Mouse (Mus musculus) spleen, adult 12 weeks (tissue): ENCODE data around the gene 2610021A01Rik.
"Not testable (repeated sequence)": the region's sequence is repeated elsewhere in the genome, so short reads cannot be mapped to it uniquely, and the experiment has no call there.

Source experiments
- DNase-seq: peaks from one replicate; pipeline ENCODE4 v3.0.0; 2022; ENCODE audit warnings: low spot score

The 2610021A01Rik gene

GRCm38 (mm10) chr7:41599034-41599813 lies at the start of gene 2610021A01Rik:
Gene 2610021A01Rik (plus strand): TSS chr7:41599230.
- DNase-seq = peak; percentile 77

DNA sequence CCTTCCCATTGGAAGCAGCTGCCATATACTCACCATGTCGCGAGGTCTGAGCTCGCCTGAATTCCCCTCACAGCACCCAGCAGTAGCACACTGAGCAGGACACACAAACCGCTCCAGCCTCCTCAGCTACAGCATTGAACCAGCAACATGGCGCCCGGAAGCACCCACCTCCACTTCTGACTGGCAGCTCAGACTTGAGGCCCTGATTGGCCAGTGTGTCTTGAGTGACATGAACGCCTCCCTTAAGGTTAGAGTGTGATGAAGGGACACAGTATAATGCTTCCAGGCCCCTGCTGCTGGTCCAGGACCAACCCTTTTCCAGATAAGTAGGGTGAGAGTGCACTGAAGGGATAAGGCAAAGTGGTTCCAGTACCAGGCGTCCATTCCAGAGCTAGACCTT lies 38.3 kb upstream of the 2610021A01Rik start:
- DNase-seq = no peak

- not testable (repeated sequence) for DNase-seq
Observed at GRCm38 (mm10) chr7:41573562-41573961, 25.5 kb upstream of the 2610021A01Rik start, which contains the start of gene Gm6871. Gene Gm6871 (minus strand): TSS chr7:41573662.

- no peak for DNase-seq
Observed at GRCm38 (mm10) chr7:41577956-41578355, 21.1 kb upstream of the 2610021A01Rik start.

GRCm38 (mm10) chr7:41582028-41582427 lies 17.0 kb upstream of the 2610021A01Rik start:
- DNase-seq = no peak

- DNase-seq = not testable (repeated sequence)
Observed at GRCm38 (mm10) chr7:41587831-41588230, 11.2 kb upstream of the 2610021A01Rik start.

GRCm38 (mm10) chr7:41598615-41599014 lies 415 bp upstream of the 2610021A01Rik start:
- DNase-seq = no peak

DNA sequence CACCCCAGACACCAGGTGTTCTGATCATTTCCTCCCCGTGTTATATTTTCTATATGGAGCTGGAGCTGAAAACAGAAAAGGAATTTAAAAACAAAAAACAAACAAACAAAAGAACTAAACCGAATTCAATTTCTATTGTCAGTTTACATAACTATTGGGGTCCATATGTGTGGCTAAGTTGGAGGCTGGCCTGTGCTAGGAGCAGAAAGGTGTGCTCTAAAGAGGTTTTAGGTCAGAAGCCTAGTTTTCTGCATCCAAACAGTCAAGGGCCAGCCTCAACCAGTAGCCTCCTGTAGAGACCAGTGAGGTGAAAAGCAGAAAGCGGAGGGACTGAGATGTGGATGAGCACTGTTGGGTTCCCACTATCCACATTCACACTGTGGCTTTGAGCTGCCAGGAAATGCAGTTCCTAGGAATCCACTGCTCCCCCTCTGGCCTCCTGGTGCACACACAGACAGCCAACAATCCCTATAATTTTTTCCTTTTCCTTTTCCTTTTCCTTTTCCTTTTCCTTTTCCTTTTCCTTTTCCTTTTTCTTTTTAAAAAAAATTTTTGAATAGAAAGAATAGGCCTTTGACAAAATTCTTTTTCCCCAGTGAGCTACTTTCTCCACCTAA lies 1.0 kb downstream of the 2610021A01Rik start:
- DNase-seq = no peak

DNA sequence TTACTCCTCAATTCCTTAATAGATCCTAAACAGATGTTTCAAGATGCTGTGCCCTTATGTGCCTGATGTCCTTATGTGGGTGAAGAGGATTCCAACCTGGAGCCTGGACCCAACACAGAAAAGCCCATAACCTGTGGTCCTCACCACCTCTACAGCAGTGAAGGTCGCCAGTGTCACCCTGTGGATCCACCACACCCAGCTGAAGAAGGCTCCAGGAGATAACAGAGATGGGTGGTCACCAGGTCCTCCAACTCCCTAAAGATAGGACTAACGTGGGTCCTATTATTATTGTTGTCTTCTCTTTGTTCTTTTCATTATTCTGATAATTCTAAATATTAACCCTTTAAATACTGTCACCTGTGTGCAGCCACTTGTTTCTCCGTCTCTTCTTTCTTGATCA lies 12.6 kb downstream of the 2610021A01Rik start:
- no peak for DNase-seq

GRCm38 (mm10) chr7:41616241-41616640 lies 17.2 kb downstream of the 2610021A01Rik start:
- DNase-seq = not testable (repeated sequence)

DNA sequence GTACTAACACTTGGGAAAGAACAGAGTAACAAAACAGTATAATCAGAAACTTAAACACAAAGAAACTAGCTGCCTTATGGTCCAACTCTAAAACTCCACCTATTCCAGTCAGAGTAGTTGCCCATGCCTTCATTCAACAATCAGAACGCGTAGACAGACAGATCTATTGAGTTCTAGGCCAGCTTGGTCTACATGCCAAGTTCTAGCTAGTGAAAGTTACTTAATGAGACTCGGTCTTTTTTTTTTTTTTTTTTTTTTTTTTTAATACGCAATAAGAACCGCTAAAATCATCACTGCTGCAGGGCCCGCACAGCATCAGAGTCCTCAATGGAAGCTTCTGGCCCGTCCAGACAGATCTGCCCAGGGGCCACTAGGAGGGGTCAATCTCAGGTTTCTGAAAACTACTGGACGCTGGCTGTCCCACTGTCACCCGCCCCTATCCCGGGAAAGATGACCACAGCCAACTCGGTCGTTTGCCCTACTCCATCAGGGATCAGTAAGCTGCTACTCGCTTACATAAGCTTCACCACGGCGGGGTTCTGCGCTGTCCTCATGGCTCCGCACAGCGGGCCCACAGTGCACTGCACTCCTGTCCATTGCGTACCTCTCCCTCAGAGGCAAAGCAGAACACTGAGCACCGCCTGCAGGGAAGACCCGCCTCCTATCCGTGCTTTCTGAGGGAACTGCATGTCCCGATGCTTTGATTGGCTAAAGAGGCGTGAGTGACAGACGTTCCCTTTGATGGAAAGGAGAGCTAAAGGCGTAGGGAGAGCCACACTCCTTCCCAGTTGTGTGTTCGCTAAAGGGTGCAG lies 33.6 kb downstream of the 2610021A01Rik start, which contains the start of gene Zfp788:
Gene Zfp788, plus strand, starts transcription at position 795 of the 812 bp plus-strand sequence.
- peak; percentile 61 for DNase-seq

- peak; percentile 72 for DNase-seq
Observed at GRCm38 (mm10) chr7:41633221-41633984, 34.4 kb downstream of the 2610021A01Rik start.

DNA sequence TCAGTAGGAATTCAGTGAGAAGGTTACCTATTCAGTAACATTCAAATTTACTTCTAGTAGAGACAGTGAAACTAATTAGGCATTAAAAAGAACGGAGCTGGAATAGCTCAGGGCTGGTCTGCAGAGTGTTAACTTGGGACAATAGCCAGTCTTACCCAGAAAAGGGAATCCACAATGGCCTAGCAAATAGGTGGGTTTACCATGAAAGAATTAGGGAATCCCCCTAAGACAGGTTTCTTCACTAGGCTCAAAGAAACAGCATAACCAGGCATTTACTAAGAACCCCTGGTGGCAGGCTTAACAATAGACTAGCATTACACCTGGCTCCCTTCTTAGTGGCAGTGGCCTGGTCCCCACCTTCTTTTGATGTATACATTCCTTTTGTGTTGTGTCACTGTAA lies 75.3 kb downstream of the 2610021A01Rik start:
- DNase-seq = not testable (repeated sequence)
